Mouse (Mus musculus): Measurements from ENCODE around the gene Mvb12b.

GRCm38 (mm10) chr2:33795001-33795580 lies 92.7 kb downstream of the Mvb12b start:
- TF ChIP-seq GATA1 (IDR thresholded peaks at IDR 0.05; ENCODE audit: borderline replicate concordance, low read length) (no peak), CTCF (IDR thresholded peaks at IDR 0.05; ENCODE audit: low read depth, low read length) (no peak)
